Mouse (Mus musculus) WW6 (cell line): ENCODE data around the gene Cops4.

ENCODE experiments used
- DNase-seq: peaks from one replicate; pipeline ENCODE4 v3.0.0-alpha.2; 2013; ENCODE audit warnings: low read depth, low spot score

Gene Cops4

GRCm38 (mm10) chr5:100518049-100519026 lies at the start of gene Cops4:
TSS of gene Cops4 (plus strand) at chr5:100518309.
- peak; percentile 97 for DNase-seq

GRCm38 (mm10) chr5:100476328-100476727 lies 41.8 kb upstream of the Cops4 start:
- DNase-seq, result no peak

DNA sequence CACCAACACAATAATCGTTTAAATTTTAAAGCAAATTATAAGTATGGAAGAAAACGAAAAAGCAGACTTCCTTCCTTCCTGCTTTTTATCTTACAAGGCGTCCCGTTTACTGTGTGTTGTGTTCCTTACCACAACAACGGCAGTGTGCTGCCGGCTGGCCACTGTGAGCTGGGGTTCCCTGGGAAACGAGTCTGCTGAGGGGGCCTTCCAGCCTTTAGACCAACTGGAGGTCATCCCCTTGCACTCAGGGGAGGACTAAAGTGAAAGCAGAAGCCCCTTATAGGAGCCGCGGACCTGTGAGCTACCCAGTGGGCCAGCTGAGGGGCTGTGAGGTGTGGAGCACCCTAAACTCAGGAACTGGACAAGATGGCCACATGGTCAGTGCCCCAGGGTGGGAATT lies 40.5 kb upstream of the Cops4 start:
- no peak for DNase-seq

DNA sequence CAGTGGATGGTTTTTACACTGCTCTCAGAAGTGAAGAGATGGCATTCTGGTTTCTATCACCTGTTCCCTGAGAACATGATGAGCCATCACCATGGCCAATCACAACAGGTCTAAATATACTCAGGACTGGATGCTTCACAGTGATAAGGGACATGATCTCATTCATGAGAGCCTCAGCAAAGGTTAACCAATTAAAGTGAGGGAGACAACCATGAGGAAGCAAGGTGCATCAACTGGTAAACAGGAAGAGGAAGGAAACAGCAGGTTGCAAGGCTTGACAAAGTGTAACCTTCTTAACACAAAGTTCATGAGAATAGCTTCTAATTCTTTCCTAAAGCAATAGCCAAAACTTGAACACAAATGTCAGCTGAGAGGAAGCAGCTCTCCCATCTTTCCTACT lies 34.5 kb upstream of the Cops4 start:
- DNase-seq, result no peak

- no peak for DNase-seq
Observed at GRCm38 (mm10) chr5:100487120-100487519, 31.0 kb upstream of the Cops4 start.

DNA sequence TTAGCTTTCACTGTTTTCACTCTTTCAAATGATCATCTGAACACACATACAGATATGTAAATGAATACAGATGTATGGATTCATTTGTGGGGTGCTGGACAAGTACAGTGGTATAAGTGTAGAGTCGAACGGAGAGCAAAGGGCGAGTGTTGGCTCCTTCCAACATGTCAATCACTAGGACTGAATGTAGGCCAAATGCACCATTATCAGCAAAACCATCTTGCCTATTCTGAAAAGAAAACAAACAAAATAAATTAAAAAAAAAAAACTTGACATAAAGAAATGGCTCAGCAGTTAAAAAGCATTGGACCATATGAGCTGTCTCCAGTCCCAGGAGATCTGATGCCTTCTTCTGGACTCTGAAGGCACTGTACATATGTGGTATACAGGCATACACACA lies 29.9 kb upstream of the Cops4 start:
- DNase-seq, result no peak

DNA sequence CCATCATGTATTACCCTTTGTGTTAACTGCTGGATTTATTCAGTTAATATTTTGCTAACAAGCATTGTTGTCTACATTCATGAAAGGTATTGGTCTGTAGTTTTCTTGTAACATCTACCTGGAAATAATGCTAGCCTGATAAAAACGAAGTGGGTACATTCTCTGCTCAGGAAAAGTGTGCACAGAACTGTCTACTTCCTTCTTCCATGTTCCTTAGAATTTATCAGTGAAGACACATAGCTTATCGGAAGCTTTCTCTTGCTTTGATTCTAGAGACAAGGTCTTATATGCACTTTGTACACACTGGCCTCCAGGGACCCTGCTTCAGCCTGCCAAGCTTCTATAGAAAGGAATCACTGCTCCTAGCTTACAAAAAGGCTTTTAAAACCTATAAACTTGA lies 28.8 kb upstream of the Cops4 start:
- no peak for DNase-seq

GRCm38 (mm10) chr5:100491704-100492103 lies 26.4 kb upstream of the Cops4 start:
- DNase-seq, result no peak

GRCm38 (mm10) chr5:100498436-100499180 lies 19.5 kb upstream of the Cops4 start:
- DNase-seq, result peak; percentile 18

DNA sequence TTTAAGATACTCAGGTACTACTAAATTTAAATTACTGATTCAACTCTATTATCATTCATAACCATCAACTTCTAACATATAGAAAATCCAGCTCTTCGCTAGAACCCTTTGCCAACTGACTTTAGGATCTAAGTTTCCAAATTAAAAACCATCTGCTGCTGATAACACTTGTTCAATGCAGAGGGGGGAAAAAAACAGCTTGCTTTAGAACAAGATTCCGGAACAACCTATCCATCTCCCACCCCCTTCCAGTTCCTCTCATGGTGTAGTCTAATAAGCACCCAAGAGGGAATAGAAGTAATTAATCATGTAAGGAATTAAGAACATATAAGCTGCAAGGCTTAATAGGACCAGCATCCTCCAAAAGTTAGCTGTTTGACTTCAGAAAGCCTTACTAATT lies 18.9 kb upstream of the Cops4 start:
- no peak for DNase-seq

DNA sequence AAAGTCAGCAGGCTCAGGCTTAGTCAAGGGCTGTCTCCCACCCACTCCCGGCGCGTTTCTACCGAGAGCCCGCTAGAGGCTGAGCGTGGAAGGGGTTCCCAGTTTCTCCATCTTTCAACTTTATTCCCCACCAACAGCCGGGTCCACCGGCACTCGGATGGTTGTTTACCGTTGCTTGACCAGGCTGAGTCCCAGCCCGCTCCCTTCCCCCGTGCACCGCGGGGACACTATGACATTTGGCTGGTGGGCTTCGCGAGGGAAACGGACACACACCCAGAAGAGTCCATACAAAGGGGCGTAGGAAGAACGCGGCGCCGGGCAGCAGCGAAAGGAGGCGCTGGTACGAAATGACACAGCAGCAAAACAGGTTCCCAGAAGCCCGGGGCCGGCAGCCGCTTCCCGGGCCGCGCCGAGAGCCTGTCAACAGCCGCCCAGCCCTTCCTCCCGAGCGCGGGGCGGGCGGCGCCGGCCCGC lies 18.2 kb upstream of the Cops4 start:
- peak; percentile 11 for DNase-seq

- DNase-seq, result peak; percentile 78
Observed at GRCm38 (mm10) chr5:100500458-100500961, 17.6 kb upstream of the Cops4 start, which contains the start of gene Lin54. TSS of gene Lin54 (minus strand) at chr5:100500639.

DNA sequence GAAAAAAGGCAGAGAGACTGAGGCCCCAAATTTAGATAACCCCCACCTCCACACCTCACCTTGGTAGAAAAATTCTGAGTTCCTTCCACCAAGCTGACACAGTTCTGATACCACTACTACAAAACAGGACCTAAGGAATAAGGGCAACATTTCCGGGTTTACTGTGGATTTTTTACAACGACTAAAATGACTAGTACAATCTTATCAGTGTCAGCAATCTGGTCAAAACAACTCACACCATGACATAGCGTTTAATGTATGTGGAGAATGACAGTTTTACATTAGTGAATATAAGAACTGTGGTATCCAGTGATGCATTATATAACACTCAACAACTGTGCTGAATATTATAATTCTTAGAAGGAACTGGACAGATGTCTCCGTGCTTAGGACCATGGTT lies 16.8 kb upstream of the Cops4 start:
- no peak for DNase-seq

GRCm38 (mm10) chr5:100509247-100509646 lies 8.9 kb upstream of the Cops4 start:
- DNase-seq, result no peak

DNA sequence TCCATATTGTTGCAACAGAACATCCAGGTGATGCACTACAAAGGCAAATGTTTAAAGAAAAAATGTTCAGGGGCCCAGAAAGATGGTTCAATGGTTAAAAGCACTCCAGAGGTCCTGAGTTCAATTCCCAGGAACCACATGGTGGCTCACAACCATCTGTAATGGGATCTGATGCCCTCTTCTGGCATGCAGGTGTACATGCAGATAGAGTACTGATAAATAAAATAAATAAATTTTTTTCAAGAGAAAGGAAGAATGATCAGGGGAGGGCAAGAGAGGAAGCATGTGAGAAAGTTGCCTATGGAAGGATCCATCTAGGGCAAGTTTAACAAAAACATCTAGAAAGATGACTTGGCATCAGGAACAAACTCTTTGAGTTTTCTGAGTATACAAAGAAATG lies 5.5 kb upstream of the Cops4 start:
- DNase-seq, result no peak

- DNase-seq, result no peak
Observed at GRCm38 (mm10) chr5:100519027-100519411, 910 bp downstream of the Cops4 start.

DNA sequence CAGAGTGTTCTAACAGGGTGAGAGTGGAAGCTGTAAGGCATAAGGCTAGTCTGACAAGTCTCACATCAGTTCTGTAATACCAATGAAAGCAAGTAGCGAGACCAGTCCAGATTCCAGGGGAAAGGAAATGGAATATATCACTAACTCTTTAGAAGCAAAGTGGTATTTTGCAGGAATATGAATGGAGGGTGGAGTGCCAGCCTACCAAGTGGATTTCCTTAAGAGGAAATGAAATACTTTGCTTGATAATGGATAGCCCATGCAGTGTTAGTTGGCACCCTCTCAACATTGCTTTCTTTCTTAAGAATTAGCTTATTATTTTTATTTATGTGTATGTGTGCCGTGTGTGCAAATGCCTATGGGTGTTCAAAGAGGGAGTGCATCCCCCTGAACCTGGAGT lies 2.1 kb downstream of the Cops4 start:
- no peak for DNase-seq

- DNase-seq, result no peak
Observed at GRCm38 (mm10) chr5:100523331-100523730, 5.2 kb downstream of the Cops4 start.

DNA sequence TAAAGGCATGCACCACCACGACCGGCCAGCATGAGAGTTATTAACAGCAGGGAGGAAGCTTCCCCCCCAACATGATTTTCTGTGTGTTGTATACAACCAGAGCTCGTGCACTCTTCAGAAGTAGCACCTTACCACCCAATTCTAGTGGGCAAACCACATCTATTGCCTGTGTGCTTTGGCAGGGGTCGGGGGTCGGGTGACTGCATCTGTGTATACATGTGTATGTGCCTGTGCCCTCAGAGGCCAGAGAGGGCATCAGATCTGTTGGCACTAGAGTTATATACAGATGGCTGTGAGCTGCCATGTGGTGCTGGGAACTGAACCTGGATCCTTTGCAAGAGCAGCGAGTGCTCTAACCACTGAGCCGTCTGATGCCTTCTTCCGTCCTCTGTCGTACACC lies 6.8 kb downstream of the Cops4 start:
- no peak for DNase-seq

DNA sequence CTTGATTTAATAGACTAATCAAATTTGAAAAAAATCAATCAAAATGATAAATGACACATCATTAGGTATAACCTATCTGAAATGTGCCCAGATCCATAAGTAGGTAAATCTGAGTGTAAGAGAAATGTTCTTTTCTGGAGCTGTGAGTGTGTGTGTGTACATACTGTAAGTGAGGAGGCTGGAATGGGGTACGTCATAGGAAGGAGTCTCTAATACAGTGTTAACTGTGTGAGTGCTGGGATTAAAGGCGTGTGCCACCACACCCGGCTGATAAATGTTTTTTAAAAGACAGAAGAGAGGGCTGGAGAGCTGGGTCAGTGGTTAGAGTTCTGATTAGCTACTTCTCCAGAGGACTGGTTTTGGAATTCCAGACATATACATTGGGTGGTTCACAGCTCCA lies 7.5 kb downstream of the Cops4 start:
- DNase-seq, result no peak

DNA sequence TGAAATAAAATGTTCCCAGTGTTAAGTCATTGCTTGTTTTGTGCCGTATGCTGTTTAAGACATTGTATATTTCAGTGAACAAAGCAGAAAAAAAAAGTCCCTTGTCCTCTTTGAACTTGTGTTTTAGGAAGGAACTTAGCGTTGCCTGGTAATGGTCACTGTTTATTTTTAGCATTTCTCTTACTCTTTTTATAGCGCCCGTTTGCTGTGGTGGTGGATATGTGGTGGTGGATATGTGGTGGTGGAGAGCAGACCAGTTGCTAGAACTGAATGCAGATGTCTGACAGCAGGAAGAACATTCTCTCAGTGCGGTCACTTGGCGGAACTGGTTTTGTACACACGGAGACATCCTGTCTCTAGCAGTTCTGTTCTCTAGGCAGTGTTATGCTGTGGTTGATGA lies 8.1 kb downstream of the Cops4 start:
- no peak for DNase-seq

DNA sequence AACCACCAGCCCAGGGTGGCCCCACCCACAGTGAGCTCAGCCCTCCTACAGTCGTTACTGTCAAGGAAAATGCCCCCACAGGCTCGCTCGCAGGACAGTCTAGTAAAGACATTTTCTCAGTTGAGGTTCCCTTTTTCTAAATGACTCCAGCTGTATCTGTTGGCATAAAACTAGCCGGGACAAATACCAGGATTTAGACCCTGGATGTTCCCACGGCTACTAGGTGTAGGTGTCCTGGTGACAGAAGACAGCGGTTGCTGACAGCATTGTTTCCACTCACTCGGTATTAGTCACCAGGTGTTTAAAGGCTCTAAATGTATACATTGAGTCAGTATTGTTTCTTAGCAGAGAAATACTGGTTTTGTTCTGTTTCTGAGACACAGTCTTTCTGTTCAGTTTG lies 17.7 kb downstream of the Cops4 start:
- DNase-seq, result no peak
